ENCODE assay signal across 11 mouse cellular contexts in the genomic region with DNA sequence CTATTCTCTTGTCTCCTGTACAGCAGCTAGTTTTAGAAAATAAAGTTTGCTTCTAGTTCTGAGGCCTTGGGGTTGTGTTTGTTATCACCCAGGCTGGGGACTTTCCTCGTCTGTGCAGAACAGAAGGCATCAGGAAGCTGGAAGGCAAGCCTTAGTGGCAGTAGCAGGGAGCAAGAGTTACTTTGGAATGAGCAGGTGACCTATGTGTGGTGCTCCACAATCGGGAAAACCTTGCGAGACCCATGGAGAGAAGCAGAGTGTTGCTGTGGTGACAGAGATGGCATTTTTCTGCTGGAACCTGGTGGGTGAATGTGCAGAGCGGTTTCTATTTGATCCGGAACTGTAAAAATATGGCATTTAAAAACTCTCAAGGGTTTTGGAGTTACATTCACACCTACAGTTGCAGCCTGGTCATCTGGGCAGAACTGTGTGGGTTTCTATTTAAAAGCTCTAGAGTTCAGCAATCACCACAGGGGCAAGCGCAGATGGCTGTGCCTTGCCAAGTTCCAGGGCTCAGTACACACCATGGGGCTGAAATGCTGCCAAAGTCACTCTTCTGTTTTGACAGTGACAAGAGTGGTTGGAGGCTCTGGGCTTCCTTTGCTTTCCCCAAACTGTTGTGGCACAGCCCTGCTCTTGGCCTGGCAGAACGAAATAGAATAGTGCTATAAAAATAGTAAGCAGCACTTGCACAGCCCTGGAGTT.
DNase-seq lines count a peak whose midpoint lies in the region; ATAC-seq and TF ChIP-seq lines count a peak whose summit lies in the region.
"Had no signal": no experiment of that assay in that cellular context is flagged by ENCODE, and none has a peak within 500 bp of the region (broad histone marks: within the 10 kb centered on the region; RNA-seq: fewer than 3 reads in every experiment).

No protein-coding gene starts in this region.

- intact Hi-C loops in heart, adult 2 months (cut with DNase I), result loop anchor here (5.0 kb wide), 1 partner anchor 81 kb away; no protein-coding TSS in a partner anchor

- peak; percentile 39 to 74 for DNase-seq in heart, adult 2 months
- no peak for DNase-seq in heart, embryonic 10.5 days (ENCODE audit: low spot score)
- peak; percentile 61 to 65 for DNase-seq in heart, adult 9 months (ENCODE audit: low spot score in 2 of 2)
- peak; percentile 20 to 31 for DNase-seq in layer of hippocampus, postnatal 36 days
- no peak for DNase-seq in adrenal gland, postnatal 36 days
- DNase-seq: adrenal gland, adult 8-10 months had no signal

- no peak for TF ChIP-seq CTCF in heart, adult 2 months (IDR thresholded peaks at IDR 0.05)

- no peak overlapping the region for H3K4me3 ChIP-seq in heart, adult 2 months
- H3K4me3 ChIP-seq in heart, embryonic 10.5 days, result no peak overlapping the region
- H3K4me3 ChIP-seq in liver, embryonic 12.5 days, result no peak overlapping the region
- H3K4me3 ChIP-seq: limb, embryonic 10.5 days had no signal

- 50% methylated on average over 7 of the region's 7 CpGs for WGBS in heart, adult 2 months
- WGBS in heart, embryonic 10.5 days, result 70% methylated on average over 7 of the region's 7 CpGs
- 66% methylated on average over 7 of the region's 7 CpGs for WGBS in liver, embryonic 12.5 days (ENCODE audit: insufficient replicate concordance)

- H3K4me2 ChIP-seq in liver, embryonic 12.5 days, result no peak overlapping the region

- H3K9ac ChIP-seq in heart, adult 2 months (ENCODE audit: low read depth, low read length), result no peak overlapping the region
- no peak overlapping the region for H3K9ac ChIP-seq in liver, embryonic 12.5 days

- TF ChIP-seq POLR2A in heart, adult 2 months (IDR thresholded peaks at IDR 0.05; ENCODE audit: insufficient read depth, low read depth, low read length), result no peak

- peak; percentile 86 for ATAC-seq in cerebellum, adult (ENCODE audit: insufficient number of reproducible peaks, low FRiP score, low TSS enrichment)
- no peak for ATAC-seq in erythroblast, adult 5-6 weeks (replicated peaks; ENCODE audit: low FRiP score, poor library complexity, severe bottlenecking)
- no peak for ATAC-seq in liver, embryonic 12.5 days
- ATAC-seq: CD4-positive, CD25-positive, alpha-beta regulatory T cell, adult 4 months had no signal

- no peaks in the 10 kb centered on the region for H3K79me2 ChIP-seq in heart, adult 2 months (replicated peaks; ENCODE audit: control insufficient read depth, insufficient read depth, low read length)

- H3K27me3 ChIP-seq in heart, adult 2 months (ENCODE audit: control insufficient read depth, insufficient read depth, low read length), result no peaks in the 10 kb centered on the region
- no peaks in the 10 kb centered on the region for H3K27me3 ChIP-seq in heart, embryonic 10.5 days (ENCODE audit: insufficient read depth, poor library complexity, severe bottlenecking)
- no peaks in the 10 kb centered on the region for H3K27me3 ChIP-seq in liver, embryonic 12.5 days (replicated peaks)

- H3K27ac ChIP-seq in heart, adult 2 months, result peak overlapping the region; percentile 32
- H3K27ac ChIP-seq in heart, embryonic 10.5 days, result no peak overlapping the region
- H3K27ac ChIP-seq in liver, embryonic 12.5 days, result no peak overlapping the region
- H3K27ac ChIP-seq: limb, embryonic 10.5 days had no signal

- H3K9me3 ChIP-seq in heart, embryonic 10.5 days, result no peaks in the 10 kb centered on the region
- no peaks in the 10 kb centered on the region for H3K9me3 ChIP-seq in liver, embryonic 12.5 days (replicated peaks)
- H3K9me3 ChIP-seq: limb, embryonic 10.5 days had no signal

- TF ChIP-seq EP300 in heart, adult 2 months (IDR thresholded peaks at IDR 0.05; ENCODE audit: insufficient read depth, low read depth, low read length), result no peak

- H3K4me1 ChIP-seq in heart, adult 2 months (ENCODE audit: control insufficient read depth, insufficient read depth, low read length), result no peaks in the 10 kb centered on the region
- peaks cover 34% of the 10 kb centered on the region for H3K4me1 ChIP-seq in heart, embryonic 10.5 days
- 0 out of 2 replicates have a peak, but pooled peaks cover 4% of the 10 kb centered on the region for H3K4me1 ChIP-seq in liver, embryonic 12.5 days
- H3K4me1 ChIP-seq: limb, embryonic 10.5 days had no signal

- H3K36me3 ChIP-seq in heart, adult 2 months (ENCODE audit: control insufficient read depth, insufficient read depth, low read length), result no peaks in the 10 kb centered on the region; the same call in 1 of the 2 replicates
- H3K36me3 ChIP-seq in heart, embryonic 10.5 days, result no peaks in the 10 kb centered on the region
- no peaks in the 10 kb centered on the region for H3K36me3 ChIP-seq in liver, embryonic 12.5 days
- H3K36me3 ChIP-seq: limb, embryonic 10.5 days had no signal

Comparison
In these comparisons a context has a peak if more than half of its experiments do, and no peak if none do; other contexts are left out.
1. DNase-seq: peak in heart, adult 2 months (2 of 2), heart, adult 9 months (2 of 2) and layer of hippocampus, postnatal 36 days (2 of 2); none in heart, embryonic 10.5 days (single experiment) and adrenal gland, postnatal 36 days (0 of 2).